Comparison of ENCODE assay signal across 8 mouse cellular contexts in the genomic region with DNA sequence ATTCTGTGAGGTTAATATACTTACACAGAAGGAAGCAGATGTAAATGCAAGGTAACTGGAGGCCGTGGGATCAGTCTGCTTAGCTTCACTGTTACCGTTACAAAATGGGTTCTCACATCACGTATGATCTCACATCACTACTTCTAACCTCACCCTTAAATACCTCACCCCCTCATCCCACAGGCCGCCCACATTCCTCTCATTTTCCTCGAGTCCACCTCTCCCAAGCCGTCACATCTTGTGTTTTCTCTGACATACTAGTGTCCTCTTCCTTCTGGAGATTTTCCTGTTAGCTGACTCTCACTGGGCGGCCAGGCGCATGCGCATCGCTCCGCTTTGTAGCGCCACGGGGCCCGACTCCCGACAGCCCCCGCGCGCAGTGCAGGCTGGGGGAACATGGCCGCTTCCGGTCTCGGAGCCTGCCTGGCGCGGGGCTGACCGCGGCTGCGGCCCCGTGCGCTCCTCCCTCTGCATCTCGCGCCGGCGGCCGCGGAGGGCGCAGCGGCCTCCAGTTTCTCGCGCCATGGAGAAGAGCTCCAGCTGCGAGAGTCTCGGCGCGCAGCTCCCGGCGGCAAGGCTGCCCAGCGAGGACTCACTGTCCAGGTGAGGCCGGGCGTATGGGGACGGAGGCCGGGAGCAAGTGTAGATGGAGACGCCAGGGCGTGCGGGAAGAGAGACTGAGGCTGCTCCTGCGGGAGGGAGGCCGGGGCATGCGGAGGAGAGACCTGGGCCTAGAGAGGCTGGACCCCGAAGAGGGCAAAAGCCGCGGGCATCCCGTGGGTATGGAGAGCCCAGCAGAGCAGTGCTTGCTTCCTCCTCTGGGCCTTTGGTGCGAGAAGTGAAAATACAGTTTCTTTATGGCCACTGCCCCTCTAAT. TPM values are rescaled to one million over a fixed set of nuclear protein-coding genes. Genes with fewer than 3 reads are reported as not detected.
DNase-seq lines count a peak whose midpoint lies in the region; ATAC-seq lines count a peak whose summit lies in the region.

No protein-coding gene starts in this region.

- peak overlapping the region; percentile 91 for H3K27ac ChIP-seq in hindbrain, embryonic 12.5 days

- DNase-seq in MN1 (ENCODE audit: low spot score), result peak; percentile 93
- DNase-seq in cerebellum, adult 9-10 months, result peak; percentile 96
- DNase-seq in frontal cortex, adult 2 months (ENCODE audit: extremely low spot score in 1 of 2, low spot score in 1 of 2), result peak; percentile 87 to 98
- peak; percentile 95 to 97 for DNase-seq in layer of hippocampus, postnatal 14 days (ENCODE audit: low spot score in 2 of 2)
- peak; percentile 96 for DNase-seq in lung, postnatal 14 days
- DNase-seq in retina, adult 2 months (ENCODE audit: low read depth, low spot score), result peak; percentile 87
- peak; percentile 96 for DNase-seq in thymus, postnatal 36 days

- H3K4me3 ChIP-seq in hindbrain, embryonic 12.5 days, result peak overlapping the region; percentile 84

- peak overlapping the region; percentile 94 for H3K9ac ChIP-seq in hindbrain, embryonic 12.5 days

- peaks cover 10% of the 10 kb centered on the region; the same call in 1 of the 2 replicates for H3K4me1 ChIP-seq in hindbrain, embryonic 12.5 days

- peak; percentile 99 for ATAC-seq in hindbrain, embryonic 12.5 days (ENCODE audit: low FRiP score)

- no peaks in the 10 kb centered on the region for H3K36me3 ChIP-seq in hindbrain, embryonic 12.5 days

- H3K27me3 ChIP-seq in hindbrain, embryonic 12.5 days, result no peaks in the 10 kb centered on the region

- H3K4me2 ChIP-seq in hindbrain, embryonic 12.5 days (replicated peaks), result peak overlapping the region; percentile 74

- H3K9me3 ChIP-seq in hindbrain, embryonic 12.5 days (replicated peaks), result peaks cover 7% of the 10 kb centered on the region; the same call in 1 of the 2 replicates

- WGBS in hindbrain, embryonic 12.5 days, result under 1% methylated on average over 60 of the region's 60 CpGs

RNA-seq across cellular contexts. Expression of a gene that starts 0.8 kb away (rescaled TPM):
- 24.3 and 25.9 TPM in 2 replicates for polyA plus RNA-seq in frontal cortex, adult 2 months (2012; rRNA removed)
- 72.7 and 77.4 TPM in 2 replicates for polyA plus RNA-seq in hindbrain, embryonic 12.5 days (2016; fragmentation: Nextera tagmentation; extraction: Ambion mirVana)
- 10 to 100 TPM; 51.1 to 55.5 TPM for total RNA-seq in layer of hippocampus, postnatal 14 days (2021)

Comparison
In these comparisons a context has a peak if more than half of its experiments do, and no peak if none do; other contexts are left out.
1. Peak in every context shown above with its lines: DNase-seq, ATAC-seq, H3K4me3 ChIP-seq and H3K27ac ChIP-seq.